Comparison of ENCODE assay signal across 32 mouse cellular contexts in genomic region chr8:119528762-119529161, GRCm38 (mm10). TPM values are rescaled to one million over a fixed set of nuclear protein-coding genes. Genes with fewer than 3 reads are reported as not detected.
"Had no signal": no experiment of that assay in that cellular context is flagged by ENCODE, and none has a peak within 500 bp of the region (broad histone marks: within the 10 kb centered on the region; RNA-seq: fewer than 3 reads in every experiment).

No protein-coding gene starts in this region.

- ATAC-seq: hindbrain, postnatal 0 days; liver, embryonic 12.5 days had no signal

- H3K4me1 ChIP-seq: heart, embryonic 15.5 days; hindbrain, embryonic 13.5 days; hindbrain, embryonic 15.5 days; limb, embryonic 13.5 days; limb, embryonic 15.5 days; liver, embryonic 12.5 days had no signal

- H3K9me3 ChIP-seq: heart, embryonic 13.5 days; heart, embryonic 15.5 days; hindbrain, embryonic 13.5 days; hindbrain, embryonic 15.5 days; limb, embryonic 13.5 days; limb, embryonic 15.5 days; liver, embryonic 12.5 days had no signal

- H3K9ac ChIP-seq: heart, embryonic 13.5 days; heart, embryonic 15.5 days; hindbrain, embryonic 13.5 days; hindbrain, embryonic 15.5 days; limb, embryonic 13.5 days; limb, embryonic 15.5 days; liver, embryonic 12.5 days; liver, embryonic 14.5 days had no signal

- H3K4me2 ChIP-seq: heart, embryonic 11.5 days; heart, embryonic 13.5 days; heart, embryonic 15.5 days; hindbrain, embryonic 13.5 days; hindbrain, embryonic 15.5 days; limb, embryonic 13.5 days; limb, embryonic 15.5 days; liver, embryonic 12.5 days had no signal

- H3K27me3 ChIP-seq: heart, embryonic 13.5 days; heart, embryonic 15.5 days; hindbrain, embryonic 13.5 days; hindbrain, embryonic 15.5 days; limb, embryonic 13.5 days; limb, embryonic 15.5 days; liver, embryonic 12.5 days had no signal

- H3K27ac ChIP-seq: heart, adult 2 months; heart, embryonic 13.5 days; heart, embryonic 15.5 days; hindbrain, embryonic 13.5 days; hindbrain, embryonic 15.5 days; hindbrain, postnatal 0 days; limb, embryonic 13.5 days; limb, embryonic 15.5 days; liver, embryonic 12.5 days; liver, embryonic 14.5 days had no signal

- H3K4me3 ChIP-seq: heart, adult 2 months; heart, embryonic 13.5 days; heart, embryonic 15.5 days; hindbrain, embryonic 13.5 days; hindbrain, embryonic 15.5 days; limb, embryonic 13.5 days; limb, embryonic 15.5 days; liver, embryonic 12.5 days had no signal

- DNase-seq: gastrocnemius, postnatal 10 days; gastrocnemius, postnatal 36 days; heart, adult 11 months; heart, adult 2 months; heart, postnatal 14 days; heart, postnatal 36 days; kidney, adult 18-20 months; kidney, adult 8-10 months; kidney, postnatal 10 days; kidney, postnatal 25 days; kidney, postnatal 4 days; layer of hippocampus, adult 9-11 months; layer of hippocampus, postnatal 36 days; left cerebral cortex, postnatal 4 days had no signal

RNA-seq across cellular contexts. Expression of gene Slc38a8, which starts 27.3 kb away (rescaled TPM):
- total RNA-seq: gastrocnemius, adult 18-20 months; gastrocnemius, postnatal 10 days; gastrocnemius, postnatal 36 days; heart, adult 2 months; heart, postnatal 14 days; heart, postnatal 36 days; hematopoietic stem cell, adult 5-6 weeks; hindbrain, postnatal 0 days; layer of hippocampus, postnatal 36 days; left cerebral cortex, postnatal 4 days had no signal
- polyA plus RNA-seq: heart, adult 2 months; heart, embryonic 11.5 days; heart, embryonic 13.5 days; heart, embryonic 15.5 days; heart, postnatal 0 days; hindbrain, embryonic 11.5 days; hindbrain, embryonic 13.5 days; kidney, embryonic 14.5 days; kidney, embryonic 16.5 days; limb, embryonic 11.5 days; limb, embryonic 15.5 days; liver, embryonic 12.5 days had no signal

RNA-seq across cellular contexts. Expression of gene Dnaaf1, which starts 46.3 kb away (rescaled TPM):
- total RNA-seq: gastrocnemius, adult 18-20 months; gastrocnemius, postnatal 10 days; gastrocnemius, postnatal 36 days; heart, adult 2 months; heart, postnatal 36 days; hematopoietic stem cell, adult 5-6 weeks; hindbrain, postnatal 0 days; left cerebral cortex, postnatal 10 days had no signal
